Mouse (Mus musculus): ENCODE data around the gene Gm29609.

Gm29609 gene

DNA sequence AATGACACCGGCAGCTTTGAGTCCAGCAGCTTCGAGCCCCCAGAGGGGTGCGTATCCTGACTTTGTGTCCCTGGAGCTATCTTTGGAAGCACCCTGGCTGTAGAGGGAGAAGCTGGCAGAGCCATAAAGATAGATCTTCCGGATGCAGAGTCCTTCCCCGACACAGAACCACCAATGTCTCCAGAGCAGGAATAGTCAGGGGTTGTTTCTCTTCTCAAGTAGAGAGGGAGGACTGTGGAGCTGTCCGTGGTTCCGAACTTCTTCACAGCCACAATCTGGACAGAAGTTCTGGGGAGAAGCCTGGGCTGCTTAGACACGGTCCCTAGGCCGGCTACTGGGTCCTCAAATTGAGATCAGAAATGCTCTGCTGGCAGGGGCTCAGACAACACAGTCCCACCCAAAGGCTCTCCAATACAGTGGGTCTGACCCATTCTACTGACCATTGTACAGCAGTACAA is 40.7 kb downstream of the Gm29609 start:
- DNase-seq (ENCODE audit: low spot score in 2 of 2), result no peak

DNA sequence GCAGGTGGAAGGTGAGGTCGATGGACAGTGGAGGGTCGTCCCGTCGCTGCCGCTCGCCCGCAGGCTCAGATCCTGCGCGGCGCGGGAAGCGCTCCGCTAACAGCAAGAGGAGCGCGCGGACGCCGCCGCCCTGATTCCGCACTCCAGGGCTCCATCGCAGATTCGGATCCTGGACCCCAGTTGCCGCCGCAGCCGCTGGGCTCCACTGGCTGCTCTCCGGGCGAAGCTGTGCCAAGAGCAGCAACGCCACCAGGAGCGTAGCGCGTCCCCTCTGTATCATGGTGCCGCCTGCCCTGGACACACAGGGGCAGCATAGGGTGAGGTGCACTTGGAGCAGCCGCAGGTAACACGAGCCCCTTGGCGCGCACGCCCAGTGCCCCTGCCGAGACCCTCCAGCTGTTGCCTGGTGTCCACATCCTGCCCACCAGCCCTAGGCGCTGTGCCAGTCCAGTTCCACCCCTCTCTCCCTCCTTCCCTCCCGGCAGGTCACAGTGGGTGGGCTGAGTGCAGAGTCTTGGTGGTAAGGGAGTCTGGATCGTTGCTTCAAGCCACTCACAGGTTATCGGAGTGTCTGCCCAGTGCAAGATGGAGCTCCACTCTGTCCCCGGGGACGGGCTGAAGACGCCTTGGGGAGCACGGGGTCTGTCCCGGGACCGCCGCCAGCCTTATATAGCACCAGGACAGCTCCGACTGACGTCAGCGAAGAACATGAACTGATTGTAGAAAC is 41.3 kb downstream of the Gm29609 start, which contains the start of gene Ucn:
Ucn (minus strand) TSS at position 589 of the 727 bp plus-strand sequence.
- no peak for DNase-seq (ENCODE audit: low spot score in 2 of 2)

DNA sequence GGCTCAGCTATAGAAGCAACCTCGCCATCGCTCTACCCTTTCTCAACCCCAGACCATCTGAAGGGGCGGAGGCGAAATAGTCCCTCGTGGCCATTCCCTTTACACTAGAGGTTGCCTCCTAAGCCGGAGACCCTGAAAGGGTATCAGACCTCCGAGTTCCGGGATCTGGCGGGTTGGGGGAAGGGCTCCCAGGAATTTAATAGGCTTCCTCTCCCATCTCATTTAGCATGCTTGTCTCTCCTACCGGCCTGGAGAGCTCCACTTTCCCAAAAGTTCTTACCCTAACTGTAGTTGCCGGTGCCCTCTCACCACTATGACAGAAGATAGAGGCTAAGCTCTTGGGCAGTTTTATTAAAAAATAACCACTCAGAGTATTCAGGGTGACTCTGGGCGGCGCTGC is 42.1 kb downstream of the Gm29609 start:
- DNase-seq (ENCODE audit: low spot score in 2 of 2), result no peak

DNA sequence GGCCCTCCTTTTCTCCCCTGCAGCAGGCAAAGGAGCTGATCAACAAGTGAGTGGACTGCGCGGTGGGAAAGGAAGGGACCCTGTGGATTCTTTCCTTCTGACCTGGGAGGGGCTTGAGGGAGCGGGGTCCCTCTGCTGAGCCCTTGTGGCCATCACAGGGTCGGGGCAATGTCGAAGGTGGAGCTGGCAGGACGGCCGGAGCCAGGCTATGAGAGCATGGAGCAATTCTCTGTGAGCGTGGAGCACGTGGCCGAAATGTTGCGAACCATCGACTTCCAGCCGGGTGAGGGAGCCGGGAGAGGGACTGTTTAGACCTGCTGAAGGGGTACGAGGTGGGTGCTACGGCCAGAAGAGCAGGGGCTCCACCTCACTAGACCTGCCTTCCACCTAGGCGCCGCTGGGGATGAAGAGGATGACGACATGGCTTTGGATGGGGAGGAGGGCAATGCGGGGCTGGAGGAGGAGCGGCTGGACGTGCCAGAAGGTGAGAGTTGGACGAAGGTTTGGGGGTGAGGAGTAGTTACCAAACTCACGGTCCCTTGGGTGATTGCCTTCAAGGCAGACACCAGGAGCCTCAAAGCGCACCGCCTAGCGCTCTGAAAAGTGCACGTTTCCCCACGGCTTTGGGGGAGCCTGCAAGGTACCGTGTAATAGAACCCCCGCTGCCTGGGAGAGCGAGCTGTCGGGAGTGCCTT is 42.8 kb downstream of the Gm29609 start:
- DNase-seq (ENCODE audit: low spot score in 2 of 2), result no peak

DNA sequence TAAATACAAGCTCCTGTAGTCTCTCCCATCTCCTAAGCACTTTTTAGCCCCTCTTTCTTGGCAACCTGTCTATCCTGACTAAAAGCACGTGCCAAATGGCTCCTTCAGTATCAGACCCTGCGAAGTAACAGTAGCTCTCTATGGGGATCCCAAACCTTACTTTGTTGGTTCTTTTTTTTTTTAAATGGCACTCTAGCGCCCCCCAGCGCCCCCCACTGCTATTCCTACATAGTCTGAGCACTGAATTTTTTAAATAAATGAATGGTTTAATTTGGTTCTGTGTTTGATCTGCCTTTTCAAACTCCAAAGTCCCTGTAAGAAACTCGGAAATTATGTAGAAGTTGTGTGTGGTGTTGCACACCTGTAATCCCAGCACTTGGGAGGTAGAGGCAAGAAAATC is 53.7 kb downstream of the Gm29609 start:
- DNase-seq (ENCODE audit: low spot score in 2 of 2), result no peak

DNA sequence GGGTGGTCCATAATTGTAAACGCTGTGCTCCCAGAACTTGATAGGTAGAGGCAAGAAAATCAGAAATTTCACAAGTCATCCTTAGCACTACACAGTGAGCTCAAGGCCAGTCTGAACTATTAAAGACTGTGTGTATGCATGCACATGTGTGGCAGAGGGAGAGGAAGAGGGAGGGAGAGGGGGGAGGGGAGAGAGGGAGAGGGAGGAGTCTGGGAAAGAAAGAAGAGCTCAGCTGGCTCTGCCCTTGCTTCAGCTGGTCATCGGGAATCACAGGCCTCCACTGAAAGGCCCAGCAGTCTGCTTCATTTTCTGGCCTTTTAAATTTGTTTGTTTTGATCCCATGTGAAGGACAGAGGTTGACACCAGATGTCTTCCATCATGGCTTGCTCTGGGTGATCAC is 56.2 kb downstream of the Gm29609 start:
- DNase-seq (ENCODE audit: low spot score in 2 of 2), result no peak

DNA sequence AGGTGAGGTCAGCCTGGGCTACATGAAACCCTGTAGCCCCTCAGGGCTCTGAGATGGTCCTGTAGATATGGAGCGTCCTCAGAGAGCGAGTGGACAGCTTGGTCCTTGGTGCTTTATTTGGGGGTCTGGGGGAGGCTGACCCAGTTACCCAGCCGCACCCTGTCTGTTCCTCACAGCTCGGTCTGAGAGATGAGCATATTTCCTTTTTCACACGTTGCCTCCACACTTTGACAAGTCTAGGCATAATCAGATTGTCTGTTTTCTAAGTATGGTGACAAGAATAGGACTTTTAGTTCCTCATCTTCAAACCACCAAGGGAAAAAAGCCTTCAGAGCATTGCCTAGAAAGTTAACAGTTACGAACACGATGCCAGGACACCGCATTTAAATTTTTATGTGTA is 58.6 kb downstream of the Gm29609 start:
- peak; percentile 37 to 59 for DNase-seq (ENCODE audit: low spot score in 2 of 2)

DNA sequence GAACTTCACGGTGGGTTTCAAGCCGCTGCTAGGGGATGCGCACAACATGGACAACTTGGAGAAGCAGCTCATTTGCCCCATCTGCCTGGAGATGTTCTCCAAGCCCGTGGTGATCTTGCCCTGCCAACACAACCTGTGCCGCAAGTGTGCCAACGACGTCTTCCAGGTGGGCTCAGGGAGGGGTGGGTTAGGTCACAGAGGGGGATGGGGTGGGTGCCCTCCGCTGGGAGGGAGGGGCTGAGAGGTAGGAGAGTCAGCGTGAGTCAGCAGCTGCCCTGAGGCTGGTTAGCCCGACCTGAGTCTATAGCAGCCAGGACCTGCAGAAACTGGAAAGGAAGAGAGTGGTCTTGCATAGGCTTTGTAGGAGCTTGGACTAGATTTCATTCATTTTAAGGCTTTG is 62.8 kb downstream of the Gm29609 start:
- DNase-seq (ENCODE audit: low spot score in 2 of 2), result no peak

DNA sequence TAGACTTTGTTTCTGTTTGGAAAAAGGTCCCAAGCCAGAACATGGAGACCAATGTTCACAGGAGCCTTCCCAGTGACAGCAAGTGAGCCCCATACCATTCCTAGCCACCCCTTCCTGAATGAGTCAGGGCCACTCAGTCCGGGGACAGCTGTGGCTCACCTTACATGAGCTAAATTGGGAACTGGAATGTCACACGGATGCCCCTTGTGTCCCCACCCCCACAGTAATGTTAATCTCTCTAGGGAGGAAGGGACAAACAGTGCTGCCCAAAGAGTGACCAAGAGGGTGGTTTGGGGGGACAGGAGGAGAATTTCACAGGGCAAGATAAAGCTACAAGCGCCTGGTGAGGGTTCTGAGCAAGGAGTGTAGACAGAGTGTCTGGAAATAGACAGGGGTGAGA is 63.4 kb downstream of the Gm29609 start, which contains the start of gene Trim54:
Trim54 (plus strand) TSS at position 359 of the 400 bp plus-strand sequence.
- no peak for DNase-seq (ENCODE audit: low spot score in 2 of 2)

DNA sequence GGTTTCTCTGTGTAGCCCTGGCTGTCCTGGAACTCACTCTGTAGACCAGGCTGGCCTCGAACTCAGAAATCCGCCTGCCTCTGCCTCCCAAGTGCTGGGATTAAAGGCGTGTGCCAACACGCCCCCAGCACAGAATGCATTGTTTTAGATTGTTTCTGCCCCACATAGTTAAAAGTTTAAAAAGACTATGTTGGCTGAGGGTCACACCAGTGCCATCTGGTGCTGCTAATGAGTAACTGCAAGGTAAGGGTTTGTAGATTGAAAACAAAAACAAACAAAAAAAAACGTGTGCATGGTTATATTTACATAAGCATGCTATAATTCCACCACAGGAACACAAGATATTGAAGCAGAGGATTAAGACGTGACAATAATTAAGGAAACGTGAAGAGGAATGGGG is 68.9 kb downstream of the Gm29609 start:
- DNase-seq (ENCODE audit: low spot score in 2 of 2), result no peak

DNA sequence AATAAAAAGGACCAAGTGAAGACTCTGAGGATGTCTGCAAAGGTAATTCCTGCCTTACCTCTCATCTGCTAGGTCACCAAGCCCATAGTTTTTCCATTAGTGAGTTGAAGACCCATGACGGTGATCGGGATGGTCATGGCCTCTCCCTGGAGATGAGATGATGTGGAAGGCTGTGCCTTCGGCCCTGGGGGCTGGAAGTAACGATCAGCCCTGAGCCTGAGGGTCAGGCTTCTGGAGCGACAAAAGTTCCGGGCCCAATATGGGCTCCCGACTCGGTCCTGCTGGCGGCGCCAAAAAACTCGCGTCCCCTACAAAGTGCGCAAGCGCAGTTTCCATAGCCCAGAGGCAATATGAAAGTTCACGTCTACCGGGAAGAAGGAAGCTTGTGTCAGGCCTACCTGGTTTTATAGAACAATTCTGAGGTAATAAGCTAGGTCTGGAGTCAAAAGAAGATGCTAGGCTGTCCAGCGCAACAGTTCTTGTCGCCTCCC is 71.7 kb downstream of the Gm29609 start, which contains the start of gene Slc30a3:
Slc30a3 (minus strand) TSS at position 238 of the 491 bp plus-strand sequence.
- no peak for DNase-seq (ENCODE audit: low spot score in 2 of 2)

DNA sequence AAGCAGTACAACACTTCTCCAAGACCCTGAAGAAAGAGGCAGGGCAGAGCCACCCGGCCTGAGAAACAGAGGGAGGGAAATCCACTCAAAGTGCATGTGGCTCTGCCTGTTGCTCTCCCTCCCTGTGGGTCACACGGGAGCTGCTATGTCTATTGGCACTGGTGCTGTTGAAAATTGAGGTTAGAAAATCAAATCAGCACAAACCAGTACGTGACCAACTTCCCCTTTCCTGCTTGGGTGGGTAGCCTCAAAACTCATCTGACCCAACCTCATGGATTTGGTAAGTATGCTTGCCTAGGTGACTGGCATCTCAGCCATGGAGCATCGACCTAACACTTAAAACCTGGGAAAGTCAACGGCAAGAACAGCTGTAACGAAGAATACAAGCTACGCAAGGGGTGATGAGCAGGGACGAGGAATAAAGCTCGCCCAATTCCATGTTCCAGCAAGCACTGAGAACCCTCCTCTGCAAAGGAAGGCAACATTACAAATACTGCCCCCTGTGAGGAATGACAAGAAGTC is 73.8 kb downstream of the Gm29609 start, which contains the start of gene Dnajc5g:
Dnajc5g (plus strand) TSS at position 472 of the 522 bp plus-strand sequence.
- DNase-seq (ENCODE audit: low spot score in 2 of 2), result no peak

DNA sequence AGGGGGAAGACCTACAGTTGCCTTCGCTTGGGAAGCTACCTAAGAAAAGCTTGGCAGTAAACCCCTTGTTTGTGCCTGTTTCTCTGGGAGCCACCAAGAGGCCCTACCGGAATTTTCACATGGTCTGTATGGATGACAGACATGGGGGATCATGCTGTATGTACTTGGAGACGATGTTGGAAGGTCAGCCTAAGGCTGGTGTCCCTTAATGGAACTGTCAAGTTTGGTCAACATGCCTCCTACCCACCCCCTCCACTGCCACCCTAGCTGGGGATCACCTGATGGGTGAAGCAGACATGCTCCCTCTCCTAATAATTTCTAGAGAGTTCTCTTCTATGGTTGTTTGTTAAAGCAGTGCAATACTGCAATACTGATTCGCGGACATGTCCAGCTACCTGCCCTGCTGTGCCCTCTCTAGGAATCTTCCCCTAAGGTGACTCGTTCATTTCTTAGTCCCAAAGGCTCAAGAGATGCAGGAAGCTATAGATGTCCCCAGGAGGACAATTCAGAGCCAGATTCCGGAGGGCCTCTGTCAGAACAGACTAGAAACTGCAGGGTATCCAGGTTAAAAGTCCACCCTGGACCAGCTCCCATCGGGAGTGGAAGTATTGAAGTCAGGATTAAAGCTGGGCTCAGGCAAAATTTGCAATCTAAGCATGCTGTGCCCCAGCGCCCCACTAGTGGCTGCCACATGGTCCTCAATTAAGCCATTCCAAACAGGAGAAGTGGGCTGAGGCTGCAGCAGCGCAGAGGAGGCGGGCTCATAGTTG is 83.8 kb downstream of the Gm29609 start:
- DNase-seq (ENCODE audit: low spot score in 2 of 2), result no peak

DNA sequence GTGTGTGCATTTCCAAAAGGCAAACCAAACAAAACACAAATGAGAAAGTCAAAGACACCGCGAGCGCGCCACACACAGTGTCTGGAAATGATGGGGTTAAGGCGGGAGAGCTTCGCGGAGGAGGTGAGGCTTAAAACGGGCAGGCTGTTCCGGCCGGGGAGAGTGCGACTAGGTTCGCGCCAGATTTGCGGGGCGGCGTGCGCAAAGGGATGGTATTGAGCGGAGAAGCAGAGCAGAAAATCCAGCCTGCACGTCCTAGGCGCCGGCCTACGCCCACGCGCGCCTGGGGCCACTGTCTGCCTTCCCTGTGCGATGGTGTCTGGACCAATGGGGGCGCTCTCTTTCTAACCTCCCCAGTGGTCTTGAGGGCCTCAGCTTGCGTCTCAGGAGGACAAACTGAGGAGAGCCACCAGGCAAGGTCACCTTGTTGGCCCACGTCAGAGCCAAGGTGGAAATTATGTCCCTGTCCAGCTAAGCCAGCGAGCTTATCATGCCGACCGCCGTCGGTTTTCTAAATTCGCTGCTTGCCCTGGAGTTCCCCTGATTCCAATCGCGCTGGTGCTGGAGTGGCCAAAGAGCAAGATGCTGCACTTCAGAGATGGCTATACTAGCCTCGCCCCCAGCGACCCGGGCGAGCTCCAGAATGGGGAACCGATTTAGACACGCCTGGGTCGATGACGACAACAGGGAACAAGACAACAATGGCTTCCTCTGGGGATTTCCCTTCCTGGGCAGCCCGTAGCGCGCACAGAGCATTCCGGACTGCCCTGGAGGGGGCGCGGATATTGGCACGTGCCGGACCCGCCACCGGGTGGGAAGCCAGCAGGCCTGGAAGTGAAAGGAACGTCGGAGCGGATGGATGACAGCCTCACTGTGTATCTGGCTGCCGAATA is 84.7 kb downstream of the Gm29609 start:
- DNase-seq (ENCODE audit: low spot score in 2 of 2), result peak in 1 of 2 experiments; percentile 71

Data from left cerebral cortex, adult 9 months (tissue).